ENCODE assay signal across 9 mouse cellular contexts in genomic region chr4:150403941-150404340, GRCm38 (mm10).
DNase-seq lines count a peak whose midpoint lies in the region; ATAC-seq lines count a peak whose summit lies in the region.
"Had no signal": no experiment of that assay in that cellular context is flagged by ENCODE, and none has a peak within 500 bp of the region (broad histone marks: within the 10 kb centered on the region; RNA-seq: fewer than 3 reads in every experiment).

No protein-coding gene starts in this region.

- H3K9ac ChIP-seq in neural tube, embryonic 13.5 days, result no peak overlapping the region
- no peak overlapping the region for H3K9ac ChIP-seq in hindbrain, embryonic 14.5 days

- no peak overlapping the region for H3K4me3 ChIP-seq in neural tube, embryonic 13.5 days
- H3K4me3 ChIP-seq in hindbrain, embryonic 14.5 days (replicated peaks; ENCODE audit: low read length), result no peak overlapping the region
- H3K4me3 ChIP-seq: erythroblast, embryonic 14.5 days had no signal

- peak; percentile 22 for DNase-seq in gastrocnemius, adult 18-20 months (ENCODE audit: low spot score)
- no peak for DNase-seq in gastrocnemius, postnatal 36 days
- no peak for DNase-seq in neural tube, embryonic 10.5 days (ENCODE audit: extremely low spot score, low spot score)
- no peak for DNase-seq in hindbrain, embryonic 14.5 days (ENCODE audit: low spot score)
- DNase-seq in splenic B cell, adult 2 months (ENCODE audit: low read depth, low spot score), result peak; percentile 42
- DNase-seq in cerebellum, adult 11 months, result no peak
- no peak for DNase-seq in kidney, adult 9 months

- no peak overlapping the region for H3K4me2 ChIP-seq in neural tube, embryonic 13.5 days
- no peak overlapping the region for H3K4me2 ChIP-seq in hindbrain, embryonic 14.5 days (replicated peaks)

- peaks cover 22% of the 10 kb centered on the region; the same call in 1 of the 2 replicates for H3K36me3 ChIP-seq in neural tube, embryonic 13.5 days
- H3K36me3 ChIP-seq in hindbrain, embryonic 14.5 days (replicated peaks; ENCODE audit: control insufficient read depth, insufficient read depth), result peaks cover 5% of the 10 kb centered on the region
- H3K36me3 ChIP-seq in splenic B cell, adult 2 months (ENCODE audit: control insufficient read depth, insufficient read depth, low read length, poor library complexity, severe bottlenecking), result no peaks in the 10 kb centered on the region

- no peaks in the 10 kb centered on the region for H3K27me3 ChIP-seq in neural tube, embryonic 13.5 days
- H3K27me3 ChIP-seq in hindbrain, embryonic 14.5 days (ENCODE audit: control insufficient read depth, insufficient read depth, low read length), result no peaks in the 10 kb centered on the region
- no peaks in the 10 kb centered on the region for H3K27me3 ChIP-seq in splenic B cell, adult 2 months (ENCODE audit: control insufficient read depth, insufficient read depth, low read length, poor library complexity, severe bottlenecking)

- peaks cover 88% of the 10 kb centered on the region for H3K4me1 ChIP-seq in neural tube, embryonic 13.5 days (replicated peaks)
- peaks cover 60% of the 10 kb centered on the region for H3K4me1 ChIP-seq in hindbrain, embryonic 14.5 days (replicated peaks; ENCODE audit: control insufficient read depth, insufficient read depth, low read length)

- WGBS in neural tube, embryonic 13.5 days, result 55% methylated on average over 11 of the region's 11 CpGs
- WGBS in hindbrain, embryonic 14.5 days, result 49% methylated on average over 11 of the region's 11 CpGs

- no peaks in the 10 kb centered on the region for H3K9me3 ChIP-seq in neural tube, embryonic 13.5 days
- no peaks in the 10 kb centered on the region for H3K9me3 ChIP-seq in hindbrain, embryonic 14.5 days (ENCODE audit: control insufficient read depth, low read length)

- ATAC-seq in neural tube, embryonic 13.5 days (ENCODE audit: low read depth), result no peak
- no peak for ATAC-seq in hindbrain, embryonic 14.5 days (ENCODE audit: low FRiP score)

- intact Hi-C loops in gastrocnemius, postnatal 36 days (cut with DNase I), result no loop called here

- H3K27ac ChIP-seq in neural tube, embryonic 13.5 days (replicated peaks), result peak overlapping the region; percentile 79
- H3K27ac ChIP-seq in hindbrain, embryonic 14.5 days, result peak overlapping the region; percentile 68

Comparison
In these comparisons a context has a peak if more than half of its experiments do, and no peak if none do; other contexts are left out.
1. DNase-seq: peak in gastrocnemius, adult 18-20 months (single experiment) and splenic B cell, adult 2 months (single experiment); none in gastrocnemius, postnatal 36 days (0 of 2), neural tube, embryonic 10.5 days (single experiment), hindbrain, embryonic 14.5 days (single experiment), cerebellum, adult 11 months (single experiment) and kidney, adult 9 months (single experiment).